Mouse (Mus musculus): Measurements from ENCODE around the gene Galnt6.

Gene Galnt6

GRCm38 (mm10) chr15:100685255-100685654 lies 43.9 kb downstream of the Galnt6 start:
- in situ Hi-C loops (cut with MboI, MseI) = no loop called here

GRCm38 (mm10) chr15:100684450-100684849 lies 44.7 kb downstream of the Galnt6 start:
- in situ Hi-C loops (cut with MboI, MseI) = loop anchor here (5.0 kb wide), 1 partner anchor 222 kb away; no protein-coding TSS in a partner anchor

DNA sequence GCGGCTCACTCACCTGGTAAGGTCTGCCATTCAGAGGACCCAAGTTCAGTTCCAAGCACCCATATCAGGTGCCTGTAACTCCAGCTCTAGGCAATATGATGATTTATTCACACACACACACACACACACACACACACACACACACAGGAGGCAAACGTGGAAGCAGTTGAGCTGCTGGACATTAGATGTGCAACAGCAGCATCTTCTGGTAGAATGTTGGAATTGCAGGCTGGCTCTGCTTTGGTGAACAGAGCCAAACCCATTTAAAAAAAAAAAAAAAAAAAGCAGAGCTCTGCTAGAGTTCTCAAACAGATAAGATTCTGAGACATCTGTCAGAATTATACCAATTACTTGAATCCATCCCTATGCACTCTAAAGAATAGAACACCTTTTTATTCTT lies 46.1 kb downstream of the Galnt6 start:
- in situ Hi-C loops (cut with MboI, MseI) = loop anchor here (5.0 kb wide), 1 partner anchor 221 kb away; no protein-coding TSS in a partner anchor

DNA sequence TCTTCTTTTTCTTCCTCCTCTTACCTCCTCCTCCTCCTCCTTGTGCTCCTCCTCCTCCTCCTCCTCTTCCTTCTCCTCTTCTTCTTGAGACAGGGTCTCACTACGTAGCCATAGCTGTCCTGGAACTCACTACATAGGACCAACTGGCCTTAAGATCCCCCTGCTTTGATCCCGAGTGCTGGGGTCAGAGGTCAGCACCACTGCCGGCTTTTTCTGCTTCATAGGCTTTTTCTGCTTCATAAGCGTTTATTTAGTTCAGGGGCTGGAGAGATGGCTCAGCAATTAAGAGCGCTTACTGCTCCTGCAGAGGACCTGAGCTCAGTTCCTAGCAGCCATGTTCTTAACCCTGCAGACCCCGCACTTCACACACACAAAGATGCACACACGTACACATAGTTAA lies 47.4 kb downstream of the Galnt6 start:
- in situ Hi-C loops (cut with MboI, MseI) = loop anchor here (5.0 kb wide), 1 partner anchor 219 kb away; no protein-coding TSS in a partner anchor

DNA sequence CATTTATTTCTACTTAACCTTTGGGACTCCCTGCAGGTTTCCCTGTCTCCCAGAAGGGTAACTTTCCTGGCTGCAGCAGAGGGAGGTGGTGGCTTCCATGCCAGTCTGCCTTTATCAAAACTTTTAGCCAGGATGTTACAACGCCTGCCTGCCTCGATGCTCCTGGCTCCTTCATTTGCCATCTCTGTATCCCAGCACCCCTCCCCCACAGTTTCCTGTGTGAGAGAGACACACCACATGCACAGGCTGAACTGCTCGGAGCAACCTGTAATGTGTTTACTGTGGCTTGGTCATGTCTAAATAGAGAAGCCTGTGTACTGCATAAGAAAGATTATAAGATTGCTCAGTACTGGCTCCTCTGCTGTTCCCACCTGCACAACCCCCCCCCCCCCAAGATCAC lies 48.8 kb downstream of the Galnt6 start:
- in situ Hi-C loops (cut with MboI, MseI) = loop anchor here (5.0 kb wide), 1 partner anchor 218 kb away; no protein-coding TSS in a partner anchor

GRCm38 (mm10) chr15:100679005-100679404 lies 50.2 kb downstream of the Galnt6 start:
- in situ Hi-C loops (cut with MboI, MseI) = no loop called here

- in situ Hi-C loops (cut with MboI, MseI) = no loop called here
Measured at GRCm38 (mm10) chr15:100678581-100678980, 50.6 kb downstream of the Galnt6 start.

- in situ Hi-C loops (cut with MboI, MseI) = no loop called here
Measured at GRCm38 (mm10) chr15:100677675-100678074, 51.5 kb downstream of the Galnt6 start.

GRCm38 (mm10) chr15:100676521-100676920 lies 52.7 kb downstream of the Galnt6 start:
- in situ Hi-C loops (cut with MboI, MseI) = no loop called here

DNA sequence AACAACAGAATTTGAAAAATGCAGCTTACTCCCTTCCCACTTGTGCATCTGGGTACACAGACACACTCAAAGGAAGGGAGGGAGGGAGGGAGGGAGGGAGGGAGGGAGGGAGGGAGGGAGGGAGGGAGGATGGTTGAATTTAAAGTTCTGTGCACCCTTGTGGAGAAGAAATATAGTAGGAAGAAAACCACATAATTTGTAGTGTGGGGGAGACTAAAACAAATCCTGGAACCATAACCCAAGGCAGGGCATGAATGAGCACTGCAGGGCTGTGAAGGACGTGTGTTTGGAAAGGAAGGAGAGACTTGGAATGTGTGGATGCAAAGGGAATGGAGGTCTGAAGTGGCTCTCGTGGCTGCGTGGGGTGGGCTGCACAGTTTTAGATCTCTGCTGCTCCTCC lies 53.7 kb downstream of the Galnt6 start:
- in situ Hi-C loops (cut with MboI, MseI) = no loop called here

DNA sequence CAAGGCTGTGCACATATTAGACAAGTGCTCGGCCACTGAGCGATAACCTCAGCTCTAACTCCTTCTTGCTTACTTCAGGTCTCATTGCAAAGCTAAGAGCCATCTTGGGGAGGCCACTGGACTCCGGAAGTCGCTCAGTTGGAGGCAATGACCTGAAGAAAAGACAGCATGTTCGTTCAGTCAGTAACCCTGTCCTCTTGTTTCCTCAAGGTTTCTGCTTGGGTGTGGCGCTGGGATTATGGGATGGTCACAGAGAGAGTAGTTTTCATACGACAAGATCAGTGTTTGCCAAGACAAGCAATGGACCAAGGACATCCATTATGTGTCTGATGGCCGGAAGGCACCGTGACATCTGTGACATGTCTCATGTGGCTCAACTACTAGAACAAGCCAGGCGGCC lies 54.6 kb downstream of the Galnt6 start:
- in situ Hi-C loops (cut with MboI, MseI) = no loop called here

DNA sequence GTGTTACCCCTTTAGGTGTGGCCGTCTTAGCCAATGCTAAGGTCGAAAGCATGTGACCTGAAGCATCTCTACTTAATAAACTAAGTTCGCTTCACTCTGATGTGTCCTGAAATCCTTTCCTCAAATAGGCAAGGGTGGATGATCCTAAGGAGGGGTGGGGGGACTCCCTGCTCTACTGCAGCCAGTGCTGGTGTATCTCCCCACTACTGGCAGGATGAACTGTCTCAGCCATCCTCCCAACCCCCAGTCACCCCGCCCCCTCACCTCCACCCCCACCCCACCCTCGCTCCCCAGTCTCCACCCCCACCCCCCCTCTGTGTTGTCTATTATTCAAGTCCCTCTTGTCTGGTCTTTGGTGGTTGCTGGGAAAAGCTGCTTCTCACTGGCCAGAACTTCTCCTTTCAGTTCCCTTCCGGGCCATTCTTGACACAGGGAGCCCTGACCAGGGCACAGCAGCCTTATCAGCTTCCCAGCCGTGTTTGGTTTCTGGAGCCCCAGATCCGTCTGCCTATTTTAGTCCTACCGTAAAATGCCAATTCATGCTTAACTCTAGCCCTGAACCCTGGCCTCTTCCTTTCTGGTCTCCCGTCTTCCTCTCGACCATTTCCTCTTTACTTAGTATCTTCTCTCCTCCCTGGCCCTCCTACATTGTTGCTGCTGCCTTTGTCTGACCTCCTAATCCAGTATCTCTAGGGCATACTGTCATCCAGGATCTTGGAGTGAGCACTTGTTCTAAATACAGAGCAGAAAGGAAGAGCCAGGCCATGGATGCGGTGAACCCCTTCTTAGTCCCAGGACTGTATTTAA lies 55.4 kb downstream of the Galnt6 start:
- in situ Hi-C loops (cut with MboI, MseI) = no loop called here

- in situ Hi-C loops (cut with MboI, MseI) = no loop called here
Measured at GRCm38 (mm10) chr15:100670833-100671232, 58.3 kb downstream of the Galnt6 start.

- in situ Hi-C loops (cut with MboI, MseI) = no loop called here
Measured at GRCm38 (mm10) chr15:100670004-100670403, 59.2 kb downstream of the Galnt6 start.

- in situ Hi-C loops (cut with MboI, MseI) = no loop called here
Measured at GRCm38 (mm10) chr15:100669337-100669736, 59.8 kb downstream of the Galnt6 start, which contains the start of gene Bin2. Gene Bin2, minus strand, starts transcription at chr15:100669553.

DNA sequence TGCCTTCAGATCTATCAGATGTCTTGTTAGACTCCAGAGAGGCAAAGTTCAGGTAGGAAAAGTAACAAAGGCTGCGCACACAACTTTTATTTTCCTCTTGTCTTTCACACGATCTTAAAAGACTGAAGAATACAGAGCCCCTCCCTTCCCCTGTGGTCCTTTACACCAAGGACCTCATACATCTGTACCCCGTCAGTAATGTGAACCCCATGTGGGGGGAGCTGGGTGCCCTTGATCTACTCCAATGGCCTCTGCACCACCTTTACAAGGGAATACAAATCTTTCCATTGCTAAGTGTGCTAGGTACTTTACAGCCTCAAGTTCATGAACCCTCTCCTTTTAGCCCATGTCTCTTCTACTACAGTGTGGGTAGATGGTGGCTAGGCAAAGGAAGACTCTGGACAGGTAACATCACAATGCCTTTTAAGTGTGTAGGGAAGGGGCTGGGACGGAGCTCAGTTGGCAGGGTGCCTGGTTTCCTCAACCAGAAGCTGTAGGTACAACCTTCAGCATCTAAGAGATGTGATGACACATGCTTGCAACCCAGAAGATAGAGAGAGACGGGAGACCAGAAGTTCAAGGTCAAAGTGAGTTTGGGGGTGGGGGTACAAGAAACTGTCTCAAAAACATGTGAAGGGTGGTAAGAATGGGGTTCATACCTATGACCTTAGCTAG lies 61.2 kb downstream of the Galnt6 start:
- in situ Hi-C loops (cut with MboI, MseI) = no loop called here

DNA sequence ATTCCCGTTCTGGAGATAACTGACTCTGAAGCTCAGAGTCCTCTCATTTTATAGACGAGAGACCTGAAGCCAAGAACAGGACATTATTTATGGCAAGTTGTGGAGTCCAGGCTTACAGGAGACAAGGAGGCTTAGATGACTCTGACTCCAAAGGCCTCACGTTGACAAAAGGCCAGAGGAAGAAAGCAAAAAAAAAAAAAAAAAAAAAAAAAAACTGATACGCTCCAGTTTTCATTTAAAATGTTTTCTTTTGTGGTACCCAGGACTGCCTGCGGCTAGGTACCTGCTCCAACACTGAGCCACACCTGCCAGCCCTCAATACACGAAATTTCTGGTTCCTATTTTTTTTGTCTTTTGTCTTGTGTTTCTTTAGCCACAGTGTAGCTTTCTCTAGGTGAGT lies 61.8 kb downstream of the Galnt6 start:
- in situ Hi-C loops (cut with MboI, MseI) = no loop called here

- in situ Hi-C loops (cut with MboI, MseI) = no loop called here
Measured at GRCm38 (mm10) chr15:100666851-100667250, 62.3 kb downstream of the Galnt6 start.

- in situ Hi-C loops (cut with MboI, MseI) = no loop called here
Measured at GRCm38 (mm10) chr15:100666219-100666696, 62.9 kb downstream of the Galnt6 start.

GRCm38 (mm10) chr15:100665411-100666218 lies 63.6 kb downstream of the Galnt6 start:
- in situ Hi-C loops (cut with MboI, MseI) = no loop called here

- in situ Hi-C loops (cut with MboI, MseI) = no loop called here
Measured at GRCm38 (mm10) chr15:100664813-100665274, 64.3 kb downstream of the Galnt6 start.

- in situ Hi-C loops (cut with MboI, MseI) = no loop called here
Measured at GRCm38 (mm10) chr15:100660805-100661204, 68.4 kb downstream of the Galnt6 start.

Measured in T-helper 1 cell (primary cell).